Mouse (Mus musculus): Measurements from ENCODE around the gene Vmn1r213. TPM values are rescaled to one million over a fixed set of nuclear protein-coding genes. Genes with fewer than 3 reads are reported as not detected.

Gene Vmn1r213
- total RNA-seq (2015; ENCODE audit: low replicate concordance): not detected in 2 replicates
- total RNA-seq (2017; ENCODE audit: low replicate concordance): not detected in 2 replicates

DNA sequence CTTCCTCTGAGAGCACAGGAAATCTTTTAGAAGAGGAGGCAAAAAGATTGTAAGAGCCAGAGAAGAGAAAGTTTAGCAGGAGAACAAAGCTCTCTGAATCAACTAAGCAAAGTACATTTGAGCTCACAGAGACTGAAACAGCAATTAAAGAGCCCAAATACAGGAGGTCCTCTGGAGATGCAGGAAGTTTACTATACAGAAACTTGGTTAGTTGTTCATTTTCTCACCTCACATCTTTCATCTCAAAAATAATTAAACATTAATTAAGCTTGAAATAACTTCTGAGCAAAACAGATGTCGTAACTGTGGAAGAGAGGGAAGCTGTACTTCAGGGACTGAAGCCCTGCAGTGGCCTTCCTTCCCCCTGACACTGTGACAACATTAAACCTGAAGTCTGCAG lies at the start of gene Vmn1r213:
Gene Vmn1r213 (plus strand): TSS at position 301 of the 400 bp plus-strand sequence.
- no peak for ATAC-seq (replicated peaks; ENCODE audit: low FRiP score, poor library complexity, severe bottlenecking)

DNA sequence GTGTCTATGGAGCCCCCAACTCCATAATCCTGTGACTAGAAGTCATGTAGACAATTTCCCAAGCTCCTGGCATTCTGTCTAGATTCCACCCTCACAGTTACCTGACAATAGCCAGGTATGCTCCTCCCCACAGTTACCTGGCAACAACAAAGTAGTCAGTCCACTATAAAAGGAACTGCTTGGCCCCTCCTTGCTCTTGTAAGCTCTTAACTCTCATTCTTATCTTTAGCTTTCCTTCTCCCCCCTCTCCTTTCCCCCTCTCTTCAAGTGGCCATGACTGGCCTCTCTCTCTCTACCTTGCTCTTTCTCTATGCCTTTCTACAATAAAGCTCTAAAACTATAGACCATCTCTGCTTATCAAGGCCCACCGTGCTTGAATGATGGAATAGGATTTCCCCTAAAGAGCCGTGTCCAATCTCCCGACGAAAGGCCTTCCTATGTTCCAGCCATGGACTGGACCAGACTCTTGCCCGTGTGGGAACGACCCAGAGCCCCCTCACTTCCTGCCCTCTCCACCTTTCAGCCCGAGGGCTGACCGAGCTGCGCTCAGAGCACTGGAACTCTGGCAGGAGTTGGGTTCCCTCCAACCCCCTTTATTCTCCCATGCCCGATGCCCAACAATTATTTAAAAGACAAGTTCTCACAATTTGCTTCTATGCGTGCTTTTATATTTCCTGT lies 17.1 kb upstream of the Vmn1r213 start:
- ATAC-seq (replicated peaks; ENCODE audit: low FRiP score, poor library complexity, severe bottlenecking): no peak

DNA sequence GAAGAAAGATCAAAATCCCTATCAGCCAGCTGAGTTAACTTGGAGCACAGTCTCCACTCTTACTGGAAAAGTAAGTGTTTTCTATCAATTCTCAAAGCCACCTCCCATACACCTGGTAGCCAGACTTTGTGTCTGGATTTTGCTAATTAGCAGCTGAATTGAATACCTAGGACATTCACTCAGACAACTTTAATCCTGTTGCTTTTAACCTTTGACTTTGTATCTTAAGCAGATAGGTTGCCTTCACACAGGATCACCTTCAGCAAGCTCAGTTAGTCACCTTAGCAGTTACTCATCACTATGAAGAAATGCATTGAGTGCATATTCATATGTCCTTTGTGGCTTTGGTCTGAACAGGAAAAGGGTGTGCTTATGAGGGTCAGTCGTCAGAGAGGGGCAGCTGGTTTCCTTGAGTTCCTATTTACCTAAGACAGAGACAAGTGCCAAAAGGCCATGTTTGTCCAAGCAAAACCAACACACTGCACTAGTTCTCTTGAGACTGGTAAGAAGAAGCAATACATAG lies 15.2 kb upstream of the Vmn1r213 start:
- ATAC-seq (replicated peaks; ENCODE audit: low FRiP score, poor library complexity, severe bottlenecking): no peak

DNA sequence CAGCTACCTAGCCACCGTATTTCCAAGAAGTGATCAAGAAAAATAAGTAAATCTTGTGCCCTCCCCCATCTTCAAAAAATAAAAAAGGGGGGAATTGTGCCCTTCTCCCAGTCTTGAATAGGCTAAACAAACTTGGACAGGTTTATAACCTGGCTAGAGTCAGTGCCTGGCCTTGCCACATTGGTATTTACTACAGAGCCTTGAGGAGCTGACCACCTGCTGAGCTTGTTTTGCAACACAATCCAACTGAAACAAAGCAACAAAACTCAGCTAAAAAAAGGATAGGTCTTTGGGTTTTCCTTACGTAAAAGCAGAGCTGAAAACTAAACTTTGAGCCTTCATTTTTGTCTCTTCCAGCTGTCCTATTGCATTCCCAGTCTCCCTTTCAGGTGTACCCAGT lies 14.7 kb upstream of the Vmn1r213 start:
- ATAC-seq (replicated peaks; ENCODE audit: low FRiP score, poor library complexity, severe bottlenecking): no peak

DNA sequence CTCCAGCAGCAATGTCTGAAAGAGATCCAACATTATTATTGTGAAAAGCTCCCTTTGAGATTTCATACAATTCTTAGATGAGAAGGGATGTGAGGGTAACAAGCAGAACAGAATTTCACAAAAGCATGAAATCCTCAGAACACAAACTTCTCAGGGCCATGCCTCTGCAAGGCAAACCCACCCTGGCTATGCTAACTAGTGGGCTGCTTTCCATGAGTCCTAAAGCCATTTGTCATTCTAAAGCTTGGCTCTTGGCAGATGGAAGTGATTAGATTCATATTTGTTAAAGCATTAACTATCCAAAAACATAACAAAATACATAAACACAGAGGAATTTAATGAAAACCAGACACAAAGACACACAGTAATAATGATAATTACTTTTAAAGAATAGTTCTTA lies 10.7 kb downstream of the Vmn1r213 start:
- no peak for ATAC-seq (replicated peaks; ENCODE audit: low FRiP score, poor library complexity, severe bottlenecking)

DNA sequence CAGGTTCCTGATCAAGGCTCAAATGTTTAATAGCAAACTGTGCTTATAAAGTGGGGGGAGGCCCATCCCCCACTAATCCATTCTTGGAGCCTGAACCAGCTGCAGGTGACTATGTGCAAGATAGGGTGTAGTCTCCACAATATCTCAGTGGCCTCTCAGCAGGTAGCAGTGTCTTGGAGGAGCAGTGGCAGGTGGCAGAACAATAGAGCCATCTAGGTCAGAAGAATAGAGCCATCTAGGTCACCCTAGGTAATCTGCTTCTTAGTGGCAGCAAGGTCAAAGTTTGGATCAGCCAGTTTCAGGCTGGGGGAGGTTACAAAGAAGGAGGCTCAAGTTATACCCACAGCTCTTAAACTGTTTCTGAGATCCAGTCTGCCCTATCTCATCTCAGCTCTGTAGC lies 17.4 kb downstream of the Vmn1r213 start:
- no peak for ATAC-seq (replicated peaks; ENCODE audit: low FRiP score, poor library complexity, severe bottlenecking)

DNA sequence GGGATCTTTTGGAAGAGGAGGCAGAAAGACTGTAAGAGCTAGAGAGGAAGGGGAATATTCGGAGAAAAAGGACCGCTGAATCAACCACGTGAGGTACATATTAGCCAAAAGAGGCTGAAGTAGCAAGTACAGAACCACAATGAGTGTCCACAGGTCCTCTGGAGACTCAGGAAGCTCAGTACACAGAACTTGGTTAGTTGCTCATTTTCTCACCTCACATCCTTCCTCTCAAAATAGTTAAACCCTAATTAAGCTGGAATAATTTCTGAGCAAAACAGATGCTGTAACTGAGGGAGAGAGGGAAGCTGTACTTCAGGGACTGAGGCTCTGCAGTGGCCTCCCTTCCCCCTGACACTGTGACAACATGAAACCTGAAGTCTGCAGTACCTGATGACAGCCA lies 22.7 kb downstream of the Vmn1r213 start, which contains the start of gene Vmn1r214:
Gene Vmn1r214 (plus strand): TSS at position 301 of the 400 bp plus-strand sequence.
- ATAC-seq (replicated peaks; ENCODE audit: low FRiP score, poor library complexity, severe bottlenecking): no peak

DNA sequence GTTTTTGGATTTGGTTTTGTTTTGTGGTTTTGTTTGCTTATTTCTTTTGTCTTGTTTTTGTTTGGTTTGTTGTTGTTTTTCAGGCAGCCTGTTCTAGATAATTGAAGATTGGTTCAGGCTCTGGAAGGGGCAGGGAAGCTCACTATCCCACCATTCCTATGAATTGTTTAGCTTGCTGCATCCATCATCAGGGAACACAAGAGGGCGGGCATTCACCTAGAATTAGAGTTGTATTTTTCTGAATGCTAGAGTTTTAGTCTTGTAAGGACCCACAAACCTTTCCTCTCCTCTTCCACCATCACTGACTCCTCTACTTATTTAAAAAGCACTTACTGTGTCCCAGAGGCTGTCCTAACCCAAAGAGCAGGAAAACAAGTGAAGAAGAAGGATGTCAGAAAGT lies 50.3 kb downstream of the Vmn1r213 start:
- ATAC-seq (replicated peaks; ENCODE audit: low FRiP score, poor library complexity, severe bottlenecking): no peak

Other genes starting within 250 kb of the Vmn1r213 start
- not detected in 2 replicates for gene Vmn1r208, start 230.3 kb upstream of the Vmn1r213 start, total RNA-seq (2015; ENCODE audit: low replicate concordance)
- not detected in 2 replicates for gene Vmn1r208, start 230.3 kb upstream of the Vmn1r213 start, total RNA-seq (2017; ENCODE audit: low replicate concordance)
- gene Vmn1r209, start 198.0 kb upstream of the Vmn1r213 start, total RNA-seq (2015; ENCODE audit: low replicate concordance): not detected in 2 replicates
- gene Vmn1r209, start 198.0 kb upstream of the Vmn1r213 start, total RNA-seq (2017; ENCODE audit: low replicate concordance): not detected in 2 replicates
- not detected in 2 replicates for gene Vmn1r210, start 176.3 kb upstream of the Vmn1r213 start, total RNA-seq (2015; ENCODE audit: low replicate concordance)
- not detected in 2 replicates for gene Vmn1r210, start 176.3 kb upstream of the Vmn1r213 start, total RNA-seq (2017; ENCODE audit: low replicate concordance)
- gene Vmn1r211, start 150.1 kb upstream of the Vmn1r213 start, total RNA-seq (2015; ENCODE audit: low replicate concordance): not detected in 2 replicates
- not detected in 2 replicates for gene Vmn1r211, start 150.1 kb upstream of the Vmn1r213 start, total RNA-seq (2017; ENCODE audit: low replicate concordance)
- not detected in 2 replicates for gene Vmn1r212, start 123.5 kb upstream of the Vmn1r213 start, total RNA-seq (2015; ENCODE audit: low replicate concordance)
- not detected in 2 replicates for gene Vmn1r212, start 123.5 kb upstream of the Vmn1r213 start, total RNA-seq (2017; ENCODE audit: low replicate concordance)
- gene Vmn1r214, start 22.8 kb downstream of the Vmn1r213 start, total RNA-seq (2015; ENCODE audit: low replicate concordance): not detected in 2 replicates
- gene Vmn1r214, start 22.8 kb downstream of the Vmn1r213 start, total RNA-seq (2017; ENCODE audit: low replicate concordance): not detected in 2 replicates
- not detected in 2 replicates for gene Vmn1r215, start 60.4 kb downstream of the Vmn1r213 start, total RNA-seq (2015; ENCODE audit: low replicate concordance)
- gene Vmn1r215, start 60.4 kb downstream of the Vmn1r213 start, total RNA-seq (2017; ENCODE audit: low replicate concordance): not detected in 2 replicates
- not detected in 2 replicates for gene Vmn1r217, start 110.6 kb downstream of the Vmn1r213 start, total RNA-seq (2015; ENCODE audit: low replicate concordance)
- not detected in 2 replicates for gene Vmn1r217, start 110.6 kb downstream of the Vmn1r213 start, total RNA-seq (2017; ENCODE audit: low replicate concordance)
- not detected in 2 replicates for gene Vmn1r218, start 125.5 kb downstream of the Vmn1r213 start, total RNA-seq (2015; ENCODE audit: low replicate concordance)
- gene Vmn1r218, start 125.5 kb downstream of the Vmn1r213 start, total RNA-seq (2017; ENCODE audit: low replicate concordance): not detected in 2 replicates
- gene Vmn1r219, start 151.7 kb downstream of the Vmn1r213 start, total RNA-seq (2015; ENCODE audit: low replicate concordance): not detected in 2 replicates
- not detected in 2 replicates for gene Vmn1r219, start 151.7 kb downstream of the Vmn1r213 start, total RNA-seq (2017; ENCODE audit: low replicate concordance)
- not detected in 2 replicates for gene Vmn1r220, start 180.3 kb downstream of the Vmn1r213 start, total RNA-seq (2015; ENCODE audit: low replicate concordance)
- not detected in 2 replicates for gene Vmn1r220, start 180.3 kb downstream of the Vmn1r213 start, total RNA-seq (2017; ENCODE audit: low replicate concordance)
- not detected in 2 replicates for gene Vmn1r221, start 206.5 kb downstream of the Vmn1r213 start, total RNA-seq (2015; ENCODE audit: low replicate concordance)
- not detected in 2 replicates for gene Vmn1r221, start 206.5 kb downstream of the Vmn1r213 start, total RNA-seq (2017; ENCODE audit: low replicate concordance)
- gene Vmn1r222, start 228.3 kb downstream of the Vmn1r213 start, total RNA-seq (2015; ENCODE audit: low replicate concordance): not detected in 2 replicates
- gene Vmn1r222, start 228.3 kb downstream of the Vmn1r213 start, total RNA-seq (2017; ENCODE audit: low replicate concordance): not detected in 2 replicates
- not detected in 2 replicates for gene Vmn1r223, start 239.5 kb downstream of the Vmn1r213 start, total RNA-seq (2015; ENCODE audit: low replicate concordance)
- not detected in 2 replicates for gene Vmn1r223, start 239.5 kb downstream of the Vmn1r213 start, total RNA-seq (2017; ENCODE audit: low replicate concordance)